Mouse (Mus musculus): ENCODE data around the gene Trpm4. TPM values are rescaled to one million over a fixed set of nuclear protein-coding genes. Genes with fewer than 3 reads are reported as not detected.

Gene Trpm4
- polyA plus RNA-seq, 1 experiment from 2014 or later, result 20.0 TPM

DNA sequence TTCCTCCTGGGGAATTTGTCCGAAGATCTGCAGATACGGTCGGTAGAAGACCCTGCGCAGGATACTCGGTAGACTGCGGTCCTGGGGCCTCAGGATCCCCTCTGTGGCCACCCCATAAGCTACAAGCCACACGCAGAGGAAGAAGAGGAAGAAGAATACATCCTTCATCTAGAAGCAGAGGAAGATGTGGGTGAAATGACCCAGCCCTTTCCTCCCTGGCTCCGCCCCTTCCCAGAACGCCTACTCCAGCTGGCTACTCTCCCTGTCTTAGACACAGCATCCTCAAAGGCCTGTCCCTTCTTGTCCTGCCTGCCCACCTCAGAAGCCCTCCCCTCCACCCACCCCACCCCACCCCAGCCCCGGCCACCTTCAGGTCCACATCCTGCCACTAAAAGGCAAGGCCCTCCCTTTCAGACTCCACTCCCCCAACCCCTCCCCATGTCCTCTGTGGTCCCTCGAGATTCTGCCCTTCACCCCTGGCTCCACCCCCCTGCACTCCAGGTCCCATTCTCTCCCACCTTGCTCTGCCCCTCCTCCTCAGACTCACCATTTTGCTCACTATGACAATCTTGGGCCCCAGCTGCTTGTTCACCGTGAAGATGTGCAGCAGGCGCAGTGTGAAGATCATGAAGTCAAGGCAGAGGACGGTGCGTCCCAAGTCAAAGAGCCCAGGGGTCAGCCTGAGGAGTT lies 24.9 kb downstream of the Trpm4 start:
- Histone ChIP-seq H3K4me1 (peaks cover 17% of the 10 kb centered on the region), H3K27ac (no peak overlapping the region), H3K9ac (no peak overlapping the region), H3K27me3 (no peaks in the 10 kb centered on the region), H3K4me3 (no peak overlapping the region), H3K36me3 (no peaks in the 10 kb centered on the region), H3K4me2 (no peak overlapping the region), H3K9me3 (no peaks in the 10 kb centered on the region)
- WGBS, result 71% methylated on average over 15 of the region's 15 CpGs
- ATAC-seq (ENCODE audit: borderline replicate concordance, extremely low read depth, low FRiP score, low TSS enrichment), result no peak

DNA sequence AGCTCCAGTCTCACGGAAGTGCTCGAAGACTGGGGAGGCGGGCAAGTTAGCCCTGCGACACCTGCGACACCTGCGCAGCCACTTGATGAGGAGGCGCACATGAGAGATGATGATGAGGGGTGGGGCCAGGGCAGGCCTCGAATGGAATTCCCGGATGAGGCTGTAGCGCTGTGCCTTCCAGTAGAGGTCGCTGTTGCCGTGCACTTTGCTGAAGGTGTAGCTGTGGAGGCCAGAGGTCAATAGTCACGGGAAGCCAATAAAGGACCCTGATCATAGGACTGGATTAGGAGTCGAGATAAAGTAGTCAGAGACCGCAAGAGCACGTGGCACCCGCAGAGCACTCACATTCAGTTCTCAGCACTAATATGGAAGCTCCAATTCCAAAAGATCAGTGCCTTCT lies 28.3 kb downstream of the Trpm4 start:
- WGBS, result 11% methylated on average over 17 of the region's 17 CpGs
- Histone ChIP-seq H3K4me2 (peak overlapping the region; percentile 39), H3K4me3 (no peak overlapping the region)

DNA sequence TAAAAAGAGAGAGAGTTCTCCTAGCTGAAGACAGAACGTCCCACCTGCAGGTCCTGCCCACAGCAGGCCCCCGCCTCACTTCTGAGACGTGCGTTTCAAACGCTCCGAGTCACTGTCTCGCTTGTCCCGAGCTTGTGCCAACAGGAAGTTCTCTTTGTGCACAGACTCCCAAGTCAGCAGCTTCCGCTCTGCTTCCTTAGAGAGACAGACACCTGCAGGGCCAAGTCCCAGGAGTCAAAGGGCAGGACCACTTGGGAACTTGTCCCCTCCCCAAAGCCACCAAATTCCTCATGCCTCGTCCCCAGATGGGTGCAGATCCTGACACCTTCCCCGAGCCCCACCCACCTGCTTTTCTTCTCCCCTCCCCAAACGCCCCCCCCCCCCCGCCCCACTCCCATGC lies 28.7 kb downstream of the Trpm4 start:
- H3K27ac ChIP-seq, result no peak overlapping the region
- H3K4me1 ChIP-seq, result peaks cover 15% of the 10 kb centered on the region
- H3K9me3 ChIP-seq, result no peaks in the 10 kb centered on the region
- H3K9ac ChIP-seq, result no peak overlapping the region
- peak overlapping the region; percentile 39 for H3K4me2 ChIP-seq
- no peak; the same call in 1 of the 2 replicates for ATAC-seq (ENCODE audit: borderline replicate concordance, extremely low read depth, low FRiP score, low TSS enrichment)
- H3K27me3 ChIP-seq, result no peaks in the 10 kb centered on the region
- H3K36me3 ChIP-seq, result no peaks in the 10 kb centered on the region
- H3K4me3 ChIP-seq, result no peak overlapping the region
- 22% methylated on average over 12 of the region's 13 CpGs for WGBS

More for the DNA sequence above, 28.3 kb downstream of the Trpm4 start:
- Histone ChIP-seq H3K27ac (no peak overlapping the region), H3K4me1 (peaks cover 11% of the 10 kb centered on the region), H3K27me3 (no peaks in the 10 kb centered on the region), H3K36me3 (no peaks in the 10 kb centered on the region), H3K9me3 (no peaks in the 10 kb centered on the region), H3K9ac (no peak overlapping the region)
- peak; percentile 61 for ATAC-seq (ENCODE audit: borderline replicate concordance, extremely low read depth, low FRiP score, low TSS enrichment)

DNA sequence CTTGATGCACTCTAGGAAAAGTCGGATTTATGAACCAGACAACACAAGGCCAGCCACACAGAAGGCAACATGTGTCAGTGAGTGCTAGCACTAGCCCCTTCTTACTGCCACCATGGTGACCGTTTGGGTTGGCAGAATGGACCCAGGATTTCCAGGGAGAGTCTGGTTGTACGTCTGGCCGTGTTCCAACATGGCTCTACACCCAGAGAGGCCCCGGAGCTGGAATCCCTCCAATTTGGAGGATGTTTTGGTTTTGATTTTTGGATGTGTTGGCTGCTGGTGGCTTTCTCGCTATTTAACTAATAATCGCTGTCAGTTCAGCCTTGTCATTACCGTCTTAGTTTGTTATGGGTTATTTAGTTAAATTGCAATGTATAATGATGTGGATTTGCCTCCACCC lies 31.0 kb downstream of the Trpm4 start:
- 44% methylated on average over 8 of the region's 8 CpGs for WGBS
- no peak overlapping the region for H3K9ac ChIP-seq
- ATAC-seq (ENCODE audit: borderline replicate concordance, extremely low read depth, low FRiP score, low TSS enrichment), result no peak

DNA sequence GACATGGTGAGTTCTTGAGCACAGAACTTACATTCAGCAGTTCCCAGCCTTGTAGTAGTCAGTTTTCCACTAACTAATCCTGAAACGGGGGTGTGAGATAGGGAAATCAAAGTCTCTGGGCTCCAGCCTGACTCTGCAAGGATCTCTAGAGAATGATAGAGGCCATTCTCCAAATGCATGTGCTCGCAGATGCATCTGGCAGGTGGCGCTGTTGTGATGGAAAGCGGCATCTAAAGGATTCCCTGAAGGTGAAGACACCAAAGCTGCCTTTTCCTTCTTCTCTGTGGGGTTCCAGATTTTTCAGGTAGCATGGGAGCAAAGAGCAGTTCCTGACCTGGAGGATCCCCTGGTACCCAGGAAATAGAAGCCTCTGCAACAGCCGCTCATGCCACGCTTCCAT lies 33.3 kb downstream of the Trpm4 start:
- Histone ChIP-seq H3K9ac (no peak overlapping the region), H3K4me2 (no peak overlapping the region), H3K4me3 (no peak overlapping the region), H3K36me3 (no peaks in the 10 kb centered on the region), H3K27me3 (no peaks in the 10 kb centered on the region), H3K27ac (no peak overlapping the region), H3K4me1 (peaks cover 13% of the 10 kb centered on the region), H3K9me3 (no peaks in the 10 kb centered on the region)
- ATAC-seq (ENCODE audit: borderline replicate concordance, extremely low read depth, low FRiP score, low TSS enrichment), result no peak
- 14% methylated on average over 6 of the region's 6 CpGs for WGBS

More for the DNA sequence above, 31.0 kb downstream of the Trpm4 start:
- Histone ChIP-seq H3K4me1 (peaks cover 16% of the 10 kb centered on the region), H3K27me3 (no peaks in the 10 kb centered on the region), H3K4me3 (no peak overlapping the region), H3K4me2 (no peak overlapping the region), H3K27ac (no peak overlapping the region), H3K9me3 (no peaks in the 10 kb centered on the region), H3K36me3 (no peaks in the 10 kb centered on the region)

DNA sequence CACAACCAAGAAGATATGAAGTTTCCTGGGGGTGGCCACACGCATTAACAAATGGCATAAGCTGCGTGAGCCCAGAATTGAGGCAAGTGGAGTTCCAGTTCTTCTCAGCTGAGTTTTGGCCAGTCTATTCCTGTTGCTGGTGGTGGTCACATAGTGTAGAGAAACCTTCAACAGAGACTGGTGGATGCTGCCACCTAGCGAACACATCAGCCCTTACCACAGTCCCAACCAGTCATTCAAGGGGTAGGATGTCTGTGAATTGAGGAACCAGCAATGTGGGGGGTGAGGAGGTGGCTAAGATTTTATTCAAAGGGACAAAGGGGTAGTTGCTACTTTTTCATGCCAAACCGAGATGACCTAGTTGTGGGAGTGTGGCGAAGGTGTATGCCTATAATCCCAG lies 33.8 kb downstream of the Trpm4 start:
- ATAC-seq (ENCODE audit: borderline replicate concordance, extremely low read depth, low FRiP score, low TSS enrichment), result peak; percentile 85; the same call in 1 of the 2 replicates
- H3K27ac ChIP-seq, result no peak overlapping the region
- no peaks in the 10 kb centered on the region for H3K9me3 ChIP-seq
- H3K9ac ChIP-seq, result no peak overlapping the region
- no peaks in the 10 kb centered on the region for H3K36me3 ChIP-seq
- H3K4me1 ChIP-seq, result peaks cover 8% of the 10 kb centered on the region; the same call in 1 of the 2 replicates
- no peaks in the 10 kb centered on the region for H3K27me3 ChIP-seq
- no peak overlapping the region for H3K4me3 ChIP-seq
- 11% methylated on average over 5 of the region's 5 CpGs for WGBS
- no peak overlapping the region for H3K4me2 ChIP-seq

DNA sequence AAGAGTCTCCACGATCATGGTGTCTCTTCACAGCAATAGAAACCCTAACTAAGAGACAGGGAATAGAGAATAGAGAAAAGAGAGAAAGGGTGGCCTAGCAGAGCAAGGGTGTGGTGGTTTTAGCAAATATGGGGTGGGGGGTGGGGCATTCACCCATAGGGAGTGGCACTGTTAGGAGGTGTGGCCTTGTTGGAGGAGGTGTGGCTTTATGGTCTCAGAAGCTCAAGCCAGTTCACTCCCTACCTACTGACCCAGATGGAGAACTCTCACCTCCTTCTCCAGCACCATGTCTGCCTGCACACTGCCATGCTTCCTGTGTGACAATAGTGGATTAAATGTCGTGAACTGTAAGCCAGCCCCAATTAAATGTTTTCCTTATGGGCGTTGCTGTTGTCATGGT lies 36.0 kb downstream of the Trpm4 start:
- H3K4me2 ChIP-seq, result no peak overlapping the region
- H3K9me3 ChIP-seq, result no peaks in the 10 kb centered on the region
- H3K27me3 ChIP-seq, result no peaks in the 10 kb centered on the region
- no peaks in the 10 kb centered on the region for H3K36me3 ChIP-seq
- 56% methylated on average over 3 of the region's 3 CpGs for WGBS
- H3K4me3 ChIP-seq, result no peak overlapping the region
- peaks cover 5% of the 10 kb centered on the region; the same call in 1 of the 2 replicates for H3K4me1 ChIP-seq
- ATAC-seq (ENCODE audit: borderline replicate concordance, extremely low read depth, low FRiP score, low TSS enrichment), result no peak
- no peak overlapping the region for H3K9ac ChIP-seq
- no peak overlapping the region for H3K27ac ChIP-seq

DNA sequence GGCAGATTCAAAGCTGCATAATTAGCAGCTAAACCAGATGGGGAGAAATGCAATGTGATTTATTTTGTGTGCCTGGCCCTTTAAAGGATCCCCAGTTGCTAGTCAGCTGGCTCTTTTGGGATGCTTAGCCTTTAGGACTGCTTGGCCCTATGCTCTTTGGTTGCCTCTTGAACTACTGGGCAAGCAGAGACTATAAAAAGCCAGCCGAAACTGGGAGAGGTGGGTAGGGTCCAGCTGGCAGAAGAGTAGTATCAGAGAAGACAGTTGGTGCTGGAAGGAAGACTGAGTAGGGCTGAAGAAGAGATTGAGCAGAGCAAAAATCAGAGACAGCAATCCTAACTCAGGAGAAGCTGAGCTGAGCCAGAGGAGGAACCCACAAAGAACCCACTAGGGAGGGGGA lies 37.0 kb downstream of the Trpm4 start:
- H3K4me2 ChIP-seq, result no peak overlapping the region
- H3K9me3 ChIP-seq, result no peaks in the 10 kb centered on the region
- no peak overlapping the region for H3K9ac ChIP-seq
- WGBS, result 77% methylated on average over 1 of the region's 1 CpGs
- H3K27ac ChIP-seq, result no peak overlapping the region
- ATAC-seq (ENCODE audit: borderline replicate concordance, extremely low read depth, low FRiP score, low TSS enrichment), result no peak
- no peaks in the 10 kb centered on the region for H3K36me3 ChIP-seq
- peaks cover 5% of the 10 kb centered on the region; the same call in 1 of the 2 replicates for H3K4me1 ChIP-seq
- no peaks in the 10 kb centered on the region for H3K27me3 ChIP-seq
- no peak overlapping the region for H3K4me3 ChIP-seq

DNA sequence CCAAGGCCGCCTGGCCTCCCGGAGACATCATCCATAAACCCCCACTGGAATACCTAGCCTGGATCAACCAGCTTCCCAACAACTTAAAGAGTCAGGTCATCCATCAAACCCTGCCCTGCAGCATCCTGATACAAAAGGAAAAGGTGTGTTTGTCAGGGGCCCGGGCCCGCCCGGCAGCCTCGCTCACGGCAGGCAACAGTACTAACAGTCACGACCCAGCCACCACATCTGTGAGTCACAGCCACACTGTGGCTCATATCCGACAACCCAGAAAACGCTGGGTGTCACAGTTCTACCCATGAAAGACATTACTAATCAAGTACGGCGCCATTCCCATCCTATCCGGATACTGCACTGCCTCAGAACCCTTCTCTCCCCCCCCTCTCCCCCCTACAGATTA lies 47.1 kb downstream of the Trpm4 start:
- H3K9ac ChIP-seq, result no peak overlapping the region
- no peaks in the 10 kb centered on the region for H3K4me1 ChIP-seq
- no peak for ATAC-seq (ENCODE audit: borderline replicate concordance, extremely low read depth, low FRiP score, low TSS enrichment)
- H3K27me3 ChIP-seq, result no peaks in the 10 kb centered on the region
- H3K4me2 ChIP-seq, result no peak overlapping the region
- no peaks in the 10 kb centered on the region for H3K9me3 ChIP-seq
- no peaks in the 10 kb centered on the region for H3K36me3 ChIP-seq
- H3K4me3 ChIP-seq, result no peak overlapping the region
- no peak overlapping the region for H3K27ac ChIP-seq
- 66% methylated on average over 13 of the region's 13 CpGs for whole genome bisulfite sequencing

DNA sequence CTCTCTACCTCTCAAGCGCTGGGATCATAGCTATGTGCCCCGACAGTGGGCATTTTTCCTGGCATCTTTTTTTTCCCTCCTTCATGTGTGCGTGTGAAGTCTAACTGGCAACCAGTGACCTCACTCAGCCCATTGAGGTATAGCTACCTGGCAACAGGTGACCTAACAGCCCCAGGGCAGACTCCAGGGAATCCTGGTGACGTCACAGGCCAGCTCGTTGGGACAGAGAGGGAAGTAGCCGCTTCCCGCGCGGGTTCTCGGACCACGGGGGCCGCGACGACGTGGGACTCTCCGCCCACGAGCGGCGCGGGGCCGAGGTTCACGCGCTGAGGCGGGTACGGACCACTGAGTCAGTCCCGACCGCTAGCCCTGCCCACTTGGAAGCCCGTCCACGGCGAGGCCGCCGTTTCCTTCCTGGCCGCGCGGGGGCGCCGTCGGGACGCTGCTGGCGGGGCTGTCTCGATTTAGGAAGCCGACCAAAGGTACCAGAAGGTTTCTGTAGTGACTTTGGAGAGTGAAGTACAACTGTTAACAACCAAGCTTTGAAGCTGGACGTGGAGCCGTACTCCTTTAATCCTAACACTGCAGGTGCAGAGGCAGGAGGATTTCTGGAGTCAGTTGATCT lies 56.3 kb downstream of the Trpm4 start, which contains the start of gene Slc6a21:
Gene Slc6a21, plus strand, starts transcription at position 378 of the 625 bp plus-strand sequence.
- H3K4me3 ChIP-seq, result peak within 1 kb of the TSS; percentile 41
- peaks cover 3% of the 10 kb centered on the region; the same call in 1 of the 2 replicates for H3K27me3 ChIP-seq
- H3K27ac ChIP-seq, result no peak within 1 kb of the TSS
- no peaks in the 10 kb centered on the region for H3K36me3 ChIP-seq
- H3K4me2 ChIP-seq, result peak within 1 kb of the TSS; percentile 74
- ATAC-seq (ENCODE audit: borderline replicate concordance, extremely low read depth, low FRiP score, low TSS enrichment), result no peak
- peak within 1 kb of the TSS; percentile 41; the same call in 1 of the 2 replicates for H3K9ac ChIP-seq
- no peaks in the 10 kb centered on the region for H3K9me3 ChIP-seq
- 0 out of 2 replicates have a peak, but pooled peaks cover 3% of the 10 kb centered on the region for H3K4me1 ChIP-seq
- WGBS, result 6% methylated on average over 41 of the region's 44 CpGs

DNA sequence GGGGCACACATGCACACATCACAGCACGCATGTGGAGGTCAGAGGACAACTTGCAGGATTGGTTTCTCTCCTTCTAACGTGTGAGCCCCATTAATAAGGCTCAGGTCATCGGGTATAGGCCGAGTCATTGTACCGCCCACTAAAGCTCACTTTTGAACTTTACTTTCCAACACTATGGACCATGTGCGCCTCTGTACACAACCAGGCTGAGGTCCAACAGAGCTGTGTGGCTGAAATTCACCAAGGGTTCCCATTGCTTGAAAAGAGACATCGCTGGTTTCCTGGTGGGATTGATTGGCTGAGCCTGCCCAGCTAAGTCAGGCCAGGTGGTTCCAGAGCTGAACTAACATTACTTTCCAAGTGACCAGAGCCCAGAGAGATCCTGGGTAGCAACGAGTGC lies 59.9 kb downstream of the Trpm4 start:
- no peak for ATAC-seq (ENCODE audit: borderline replicate concordance, extremely low read depth, low FRiP score, low TSS enrichment)

DNA sequence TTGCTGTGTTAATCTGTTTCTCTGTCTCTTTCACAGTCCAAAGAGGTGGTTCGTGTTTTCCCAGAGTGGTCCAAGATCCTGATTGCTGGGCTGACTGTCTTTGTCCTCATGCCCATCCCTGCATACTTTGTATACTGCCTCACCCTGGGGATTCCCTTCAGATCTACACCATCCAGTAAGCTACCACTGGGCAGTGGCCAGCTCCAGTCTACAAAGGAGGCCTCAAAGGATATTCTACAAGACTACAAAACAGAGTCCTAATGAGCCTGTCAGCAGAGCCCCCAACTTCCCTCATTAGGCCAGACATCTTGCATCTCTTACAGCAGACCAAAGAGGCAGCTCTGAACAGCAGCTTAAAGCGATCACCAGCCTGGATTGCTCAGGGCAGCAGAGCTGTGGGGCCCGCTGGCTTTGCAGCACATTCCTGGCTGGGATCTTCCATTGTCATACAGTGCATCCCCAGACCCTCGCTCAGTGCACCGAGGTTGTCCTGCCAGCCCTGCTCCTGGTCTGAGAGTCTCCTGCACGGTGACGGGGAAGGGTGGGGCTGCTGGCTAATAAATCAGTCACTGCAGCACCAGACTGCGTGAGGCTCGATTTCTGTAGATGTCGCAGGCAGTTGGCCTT lies 60.7 kb downstream of the Trpm4 start:
- H3K27ac ChIP-seq, result no peak overlapping the region
- H3K4me1 ChIP-seq, result 0 out of 2 replicates have a peak, but pooled peaks cover 3% of the 10 kb centered on the region
- H3K4me3 ChIP-seq, result no peak overlapping the region
- 59% methylated on average over 10 of the region's 10 CpGs for WGBS
- no peaks in the 10 kb centered on the region for H3K9me3 ChIP-seq
- no peak for ATAC-seq (ENCODE audit: borderline replicate concordance, extremely low read depth, low FRiP score, low TSS enrichment)
- no peak overlapping the region for H3K9ac ChIP-seq
- no peaks in the 10 kb centered on the region for H3K36me3 ChIP-seq
- H3K27me3 ChIP-seq, result peaks cover 7% of the 10 kb centered on the region; the same call in 1 of the 2 replicates
- no peak overlapping the region for H3K4me2 ChIP-seq

More for the DNA sequence above, 59.9 kb downstream of the Trpm4 start:
- Histone ChIP-seq H3K27ac (no peak overlapping the region), H3K9me3 (no peaks in the 10 kb centered on the region), H3K4me3 (no peak overlapping the region), H3K27me3 (peaks cover 3% of the 10 kb centered on the region; the same call in 1 of the 2 replicates), H3K9ac (no peak overlapping the region), H3K4me1 (0 out of 2 replicates have a peak, but pooled peaks cover 3% of the 10 kb centered on the region), H3K36me3 (no peaks in the 10 kb centered on the region), H3K4me2 (no peak overlapping the region)
- 91% methylated on average over 8 of the region's 8 CpGs for WGBS
